Mouse (Mus musculus): ENCODE data around the gene Scrn3.

The Scrn3 gene

GRCm38 (mm10) chr2:73386356-73387046 lies 74.1 kb downstream of the Scrn3 start, which contains the start of gene Gpr155:
Gene Gpr155 (minus strand): TSS chr2:73386572.
- DNase-seq: peak; percentile 100

All from heart, adult 11 months (tissue).